Mouse (Mus musculus): Measurements from ENCODE around the gene Isy1.
"Not testable (repeated sequence)": the region's sequence is repeated elsewhere in the genome, so short reads cannot be mapped to it uniquely, and the experiment has no call there.

Isy1 gene

DNA sequence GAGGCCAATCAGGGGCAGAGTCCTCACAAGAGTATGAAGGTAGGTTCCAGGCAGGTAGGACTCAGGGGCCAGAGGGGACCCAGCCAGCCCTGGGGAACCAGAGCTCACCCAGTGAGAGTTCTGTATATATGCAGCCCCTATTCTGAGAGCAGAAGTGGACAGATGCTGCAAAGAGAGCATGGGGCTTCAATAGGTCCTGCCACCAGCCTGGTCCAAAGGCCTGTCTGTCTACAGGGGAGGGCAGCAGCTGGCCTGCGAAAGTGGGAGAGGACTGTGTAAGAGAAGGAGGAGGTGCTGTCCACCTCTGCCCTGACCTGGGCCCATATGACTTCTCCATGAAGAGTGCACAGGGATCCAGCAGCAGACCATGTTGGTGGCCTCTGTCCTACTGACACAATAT, 61.9 kb downstream of the Isy1 start:
- DNase-seq, result no peak

DNA sequence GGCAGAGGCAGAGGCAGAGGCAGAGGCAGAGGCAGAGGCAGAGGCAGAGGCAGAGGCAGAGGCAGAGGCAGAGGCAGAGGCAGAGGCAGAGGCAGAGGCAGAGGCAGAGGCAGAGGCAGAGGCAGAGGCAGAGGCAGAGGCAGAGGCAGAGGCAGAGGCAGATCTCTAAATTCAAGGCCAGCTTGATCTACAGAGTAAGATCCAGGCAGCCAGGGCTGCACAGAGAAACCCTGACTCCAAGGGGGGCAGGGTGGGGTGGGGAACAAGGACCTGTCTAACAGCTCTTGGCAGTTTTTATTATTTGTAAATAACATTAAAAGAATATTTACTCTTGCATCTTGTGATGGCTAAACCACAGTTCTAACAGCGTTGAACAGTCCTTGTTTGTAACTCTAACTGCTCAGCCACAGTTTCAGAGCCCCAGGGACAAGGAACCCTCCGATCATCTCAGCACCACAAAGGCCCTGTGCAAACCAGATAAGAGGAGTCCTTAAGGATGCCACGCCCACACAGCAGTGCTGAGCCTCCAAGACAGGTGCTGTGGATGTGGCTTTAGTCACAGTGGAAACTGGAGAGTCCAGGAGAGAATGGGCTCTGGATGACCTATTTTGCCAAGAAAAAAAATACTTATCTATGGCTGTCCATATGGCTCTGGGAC, 62.9 kb downstream of the Isy1 start:
- DNase-seq, result no peak

DNA sequence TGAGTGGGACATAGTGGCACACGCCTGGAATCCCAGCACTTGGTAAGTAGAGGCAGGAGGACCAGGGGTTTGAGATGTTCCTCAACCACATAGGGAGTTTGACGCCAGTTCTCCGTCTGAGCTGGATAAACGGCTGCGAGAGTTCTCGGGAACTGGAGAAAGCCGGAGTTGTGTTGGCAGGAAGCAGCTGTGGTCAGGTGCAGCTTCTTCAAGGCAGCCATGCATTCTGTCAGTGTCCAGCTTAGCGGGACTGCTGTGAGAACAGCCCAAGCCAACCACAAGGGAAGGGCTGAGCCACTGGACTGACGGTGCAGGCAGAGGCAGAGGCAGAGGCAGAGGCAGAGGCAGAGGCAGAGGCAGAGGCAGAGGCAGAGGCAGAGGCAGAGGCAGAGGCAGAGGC, 63.7 kb downstream of the Isy1 start:
- no peak for DNase-seq

- DNase-seq, result no peak
These were observed 64.1 kb downstream of the Isy1 start for GRCm38 (mm10) chr6:87774466-87774865.

GRCm38 (mm10) chr6:87770626-87771025, 68.0 kb downstream of the Isy1 start:
- DNase-seq, result no peak

- not testable (repeated sequence) for DNase-seq
These were observed 74.3 kb downstream of the Isy1 start for GRCm38 (mm10) chr6:87764296-87764695.

All from right cerebral cortex, postnatal 25 days (tissue).